Mouse (Mus musculus) myocyte (in vitro differentiated cells): ENCODE measurements at regions not wholly inside any gene's neighbourhood (a gene's known extent, or its start where the extent isn't known, plus 50 kb on each side); places are given as distances from the start of the nearest gene placed in this dataset.

Source experiments
- H3K27me3 ChIP-seq: one replicate; pipeline ENCODE4 v1.6.1; 2011; ENCODE audit not compliant: control insufficient read depth, insufficient read depth, insufficient read length
- H3K36me3 ChIP-seq: one replicate; pipeline ENCODE4 v1.6.1; 2011; ENCODE audit not compliant: control insufficient read depth, insufficient read depth
- H3K4me2 ChIP-seq: one replicate; pipeline ENCODE4 v1.6.1; 2011; ENCODE audit warnings: low read depth, control low read depth
- H3K4me3 ChIP-seq: one replicate; pipeline ENCODE4 v1.5.1; 2011; ENCODE audit warnings: mild to moderate bottlenecking, control low read depth, moderate library complexity
- H3K79me2 ChIP-seq: one replicate; pipeline ENCODE4 v1.6.1; 2011; ENCODE audit not compliant: control insufficient read depth, insufficient read depth
- H3ac ChIP-seq: one replicate; pipeline ENCODE4 v1.6.1; 2011; ENCODE audit not compliant: control insufficient read depth, insufficient read length
- CEBPB ChIP-seq: IDR thresholded peaks from 2 replicates; pipeline ENCODE4 v1.6.1; 2011; ENCODE audit warnings: mild to moderate bottlenecking, moderate library complexity; ENCODE audit not compliant: poor library complexity, insufficient read depth, severe bottlenecking
- E2F4 ChIP-seq: IDR thresholded peaks from one replicate; pipeline ENCODE4 v1.6.1; 2011; ENCODE audit warnings: mild to moderate bottlenecking, control low read depth, moderate library complexity; ENCODE audit not compliant: insufficient read depth
- MAX ChIP-seq: IDR thresholded peaks from one replicate; pipeline ENCODE4 v1.6.1; 2011; ENCODE audit warnings: low read depth, mild to moderate bottlenecking, control low read depth
- MYOD1 ChIP-seq, 3 experiments: IDR thresholded peaks; one replicate each; pipeline ENCODE4 v1.6.1; 2011; ENCODE audit warnings: control low read depth in 2 of 3, low read depth in 2 of 3, mild to moderate bottlenecking in 2 of 3, moderate library complexity in 1 of 3; ENCODE audit not compliant: insufficient read length in 2 of 3, control insufficient read depth in 1 of 3
- MYOG ChIP-seq, 3 experiments: IDR thresholded peaks; one replicate each; pipeline ENCODE4 v1.6.1; 2011; ENCODE audit warnings: control low read depth in 2 of 3, low read depth in 2 of 3, mild to moderate bottlenecking in 2 of 3; ENCODE audit not compliant: insufficient read length in 2 of 3, control insufficient read depth in 1 of 3, insufficient read depth in 1 of 3
- POLR2A ChIP-seq: IDR thresholded peaks from one replicate; pipeline ENCODE4 v1.6.1; 2011; ENCODE audit warnings: low read depth, mild to moderate bottlenecking, control low read depth, moderate library complexity; ENCODE audit not compliant: insufficient read length
- POLR2AphosphoS2 ChIP-seq: IDR thresholded peaks from one replicate; pipeline ENCODE4 v1.6.1; 2011; ENCODE audit warnings: low read depth, control low read depth; ENCODE audit not compliant: insufficient read length
- REST ChIP-seq: IDR thresholded peaks from one replicate; pipeline ENCODE4 v1.6.1; 2011; ENCODE audit warnings: mild to moderate bottlenecking, control low read depth, moderate library complexity; ENCODE audit not compliant: insufficient read depth, insufficient read length
- SRF ChIP-seq: IDR thresholded peaks from one replicate; pipeline ENCODE4 v1.6.1; 2011; ENCODE audit warnings: low read depth; ENCODE audit not compliant: control insufficient read depth, insufficient read length
- TCF12 ChIP-seq: IDR thresholded peaks from one replicate; pipeline ENCODE4 v1.6.1; 2011; ENCODE audit warnings: mild to moderate bottlenecking, control low read depth; ENCODE audit not compliant: poor library complexity, insufficient read depth, severe bottlenecking
- TCF3 ChIP-seq: IDR thresholded peaks from one replicate; pipeline ENCODE4 v1.6.1; 2011; ENCODE audit warnings: low read depth, control low read depth; ENCODE audit not compliant: insufficient read length
- USF1 ChIP-seq: IDR thresholded peaks from one replicate; pipeline ENCODE4 v1.6.1; 2011; ENCODE audit warnings: low read depth, mild to moderate bottlenecking, control low read depth, moderate library complexity

DNA sequence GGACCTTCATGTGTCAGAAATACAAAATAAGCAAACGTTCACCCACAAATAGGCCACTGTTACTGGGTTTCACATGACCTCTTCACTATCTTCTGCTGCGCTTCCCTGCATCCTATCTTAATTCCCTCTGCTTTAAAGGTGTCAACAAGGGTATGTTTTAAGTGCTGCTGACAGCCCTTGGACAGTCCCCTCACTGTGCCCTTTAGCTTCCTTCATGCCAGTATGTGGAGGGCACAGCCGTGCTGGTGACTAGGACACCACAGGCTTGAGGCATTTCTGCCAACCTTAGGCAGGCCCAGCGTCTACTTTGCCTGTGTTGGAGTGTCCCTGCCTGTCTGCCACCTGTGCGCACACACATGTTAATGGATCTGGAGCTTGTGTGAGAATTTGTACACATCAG, 63.9 kb upstream of the Zfp536 start:
- no peaks in the 10 kb centered on the region for H3K79me2 ChIP-seq
- H3K4me2 ChIP-seq = no peak overlapping the region
- no peaks in the 10 kb centered on the region for H3K27me3 ChIP-seq
- H3K4me3 ChIP-seq = no peak overlapping the region
- H3ac ChIP-seq = no peak overlapping the region
- TF ChIP-seq POLR2AphosphoS2 = no peak
- TF ChIP-seq USF1 = no peak
- no peak for TF ChIP-seq E2F4
- TF ChIP-seq TCF12 = no peak
- no peak for TF ChIP-seq MAX
- TF ChIP-seq TCF3 = no peak
- no peak for TF ChIP-seq CEBPB
- TF ChIP-seq MYOG (IDR thresholded peaks at IDR 0.05; ENCODE audit: control insufficient read depth in 1 of 3, insufficient read depth in 1 of 3, insufficient read length in 2 of 3, low read depth in 2 of 3) = no peak
- TF ChIP-seq MYOD1 (IDR thresholded peaks at IDR 0.05; ENCODE audit: control insufficient read depth in 1 of 3, insufficient read length in 2 of 3, low read depth in 2 of 3) = no peak
- no peak for TF ChIP-seq SRF
- TF ChIP-seq REST = no peak
- TF ChIP-seq POLR2A = no peak
- H3K36me3 ChIP-seq = no peaks in the 10 kb centered on the region

- Histone ChIP-seq H3K79me2 (no peaks in the 10 kb centered on the region), H3K27me3 (no peaks in the 10 kb centered on the region), H3K4me3 (no peak overlapping the region), H3ac (no peak overlapping the region), H3K4me2 (no peak overlapping the region), H3K36me3 (no peaks in the 10 kb centered on the region)
- TF ChIP-seq MAX = no peak
- TF ChIP-seq E2F4 = no peak
- TF ChIP-seq TCF12 = no peak
- no peak for TF ChIP-seq POLR2AphosphoS2
- no peak for TF ChIP-seq SRF
- no peak for TF ChIP-seq TCF3
- no peak for TF ChIP-seq REST
- TF ChIP-seq MYOG (IDR thresholded peaks at IDR 0.05; ENCODE audit: control insufficient read depth in 1 of 3, insufficient read depth in 1 of 3, insufficient read length in 2 of 3, low read depth in 2 of 3) = no peak
- TF ChIP-seq POLR2A = no peak
- TF ChIP-seq CEBPB = no peak
- TF ChIP-seq USF1 = no peak
- no peak for TF ChIP-seq MYOD1 (IDR thresholded peaks at IDR 0.05; ENCODE audit: control insufficient read depth in 1 of 3, insufficient read length in 2 of 3, low read depth in 2 of 3)
Measured at GRCm38 (mm10) chr7:37833420-37833819, 60.0 kb upstream of the Zfp536 start.

DNA sequence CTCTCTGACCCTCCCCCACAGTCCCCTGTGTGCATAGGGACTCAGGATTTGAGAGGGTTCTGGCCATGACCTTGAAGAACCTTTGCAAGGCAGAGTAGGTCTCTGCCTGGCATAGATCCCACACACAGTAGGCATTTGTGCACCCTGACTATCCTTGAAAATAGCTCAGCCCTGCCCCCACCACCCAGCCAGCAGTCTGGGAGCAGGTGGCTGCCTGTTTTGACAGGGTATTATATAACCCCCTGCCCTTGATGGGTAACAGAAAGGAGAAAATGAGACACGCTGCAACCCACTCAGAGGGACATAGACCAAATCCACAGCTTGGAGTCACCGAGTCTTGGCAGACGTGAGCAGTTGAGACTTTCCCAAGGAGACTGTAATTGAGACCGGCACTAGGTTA, 58.9 kb upstream of the Zfp536 start:
- Histone ChIP-seq H3ac (no peak overlapping the region), H3K4me3 (no peak overlapping the region), H3K36me3 (no peaks in the 10 kb centered on the region), H3K79me2 (no peaks in the 10 kb centered on the region), H3K4me2 (no peak overlapping the region), H3K27me3 (no peaks in the 10 kb centered on the region)
- TF ChIP-seq MYOD1 (IDR thresholded peaks at IDR 0.05; ENCODE audit: control insufficient read depth in 1 of 3, insufficient read length in 2 of 3, low read depth in 2 of 3) (peak in 1 of 3 experiments; percentile 15), MAX (no peak), CEBPB (no peak)

- Histone ChIP-seq H3K4me3 (no peak overlapping the region), H3ac (no peak overlapping the region), H3K4me2 (no peak overlapping the region), H3K79me2 (no peaks in the 10 kb centered on the region), H3K27me3 (no peaks in the 10 kb centered on the region), H3K36me3 (no peaks in the 10 kb centered on the region)
- TF ChIP-seq TCF3 (no peak), POLR2A (no peak), MYOG (IDR thresholded peaks at IDR 0.05; ENCODE audit: control insufficient read depth in 1 of 3, insufficient read depth in 1 of 3, insufficient read length in 2 of 3, low read depth in 2 of 3) (no peak), POLR2AphosphoS2 (no peak), SRF (no peak), REST (no peak), CEBPB (no peak), TCF12 (no peak), E2F4 (no peak), USF1 (no peak)
Measured at GRCm38 (mm10) chr7:37825766-37826165, 52.3 kb upstream of the Zfp536 start.
